Mouse (Mus musculus) spleen, adult 2 months (tissue): Measurements from ENCODE around the gene Prkag2. TPM values are rescaled to one million over a fixed set of nuclear protein-coding genes. Genes with fewer than 3 reads are reported as not detected.

ENCODE experiments used
- DNase-seq, 2 experiments: peaks; one replicate each; pipeline versions ENCODE4 v3.0.0 to v3.0.0-alpha.2; 2012 to 2021; ENCODE audit warnings: low spot score in 2 of 2, low read depth in 1 of 2
- H3K27ac ChIP-seq: fragments of 200-500 bp; 2 replicates; pipeline ENCODE4 v1.5.1; 2012; ENCODE audit warnings: low read length, inconsistent platforms; ENCODE audit not compliant: insufficient read depth
- H3K27me3 ChIP-seq: fragments of 200-500 bp; 2 replicates; pipeline ENCODE4 v1.6.1; 2012; ENCODE audit warnings: mild to moderate bottlenecking, moderate library complexity, low read length, inconsistent platforms; ENCODE audit not compliant: control insufficient read depth, insufficient read depth
- H3K36me3 ChIP-seq: fragments of 200-500 bp; 2 replicates; pipeline ENCODE4 v1.6.1; 2012; ENCODE audit warnings: mild to moderate bottlenecking, low read length, inconsistent platforms; ENCODE audit not compliant: control insufficient read depth, insufficient read depth
- H3K4me1 ChIP-seq: fragments of 200-500 bp; 2 replicates; pipeline ENCODE4 v1.6.1; 2011; ENCODE audit warnings: inconsistent platforms; ENCODE audit not compliant: control insufficient read depth, insufficient read depth, insufficient read length
- H3K4me3 ChIP-seq: fragments of 200-500 bp; 2 replicates; pipeline ENCODE4 v1.5.1; 2011; ENCODE audit warnings: mild to moderate bottlenecking, inconsistent platforms; ENCODE audit not compliant: insufficient read depth, insufficient read length; ENCODE audit errors: extremely low read depth
- CTCF ChIP-seq: fragments of 200-500 bp; IDR thresholded peaks from 2 replicates; pipeline ENCODE4 v1.5.1; 2011; ENCODE audit warnings: mild to moderate bottlenecking, inconsistent platforms; ENCODE audit not compliant: insufficient read depth, insufficient read length, insufficient replicate concordance; ENCODE audit errors: extremely low read depth
- POLR2A ChIP-seq: fragments of 200-500 bp; IDR thresholded peaks from 2 replicates; pipeline ENCODE4 v1.6.1; 2011; ENCODE audit warnings: low read depth, low read length, inconsistent platforms
- WGBS: fragments of 180-500 bp; shearing (Covaris S2); methylation state at CpG from one replicate; pipeline ENCODE4 v1.1.7; 2018; 5-methylcytosine and 5-hydroxymethylcytosine counted together
- polyA plus RNA-seq: library from polyadenylated mRNA; depleted of rRNA; stranded (reverse); fragments of >200 nt; gene quantifications from 2 replicates; pipeline ENCODE4 v1.2.3, GENCODE M21; 2012

Gene Prkag2
- polyA plus RNA-seq, 1 experiment, result 7.7 TPM

GRCm38 (mm10) chr5:24888874-24889591 lies 211.4 kb downstream of the Prkag2 start:
- Histone ChIP-seq H3K36me3 (peaks cover 17% of the 10 kb centered on the region), H3K27me3 (no peaks in the 10 kb centered on the region), H3K27ac (no peak overlapping the region), H3K4me1 (no peaks in the 10 kb centered on the region), H3K4me3 (no peak overlapping the region)
- no peak for DNase-seq
- no peak for TF ChIP-seq POLR2A
- TF ChIP-seq CTCF, result no peak
- 85% methylated on average over 11 of the region's 11 CpGs for WGBS

- no peak for DNase-seq
- H3K27ac ChIP-seq, result no peak overlapping the region
Observed at GRCm38 (mm10) chr5:24887271-24887670, 213.2 kb downstream of the Prkag2 start.

DNA sequence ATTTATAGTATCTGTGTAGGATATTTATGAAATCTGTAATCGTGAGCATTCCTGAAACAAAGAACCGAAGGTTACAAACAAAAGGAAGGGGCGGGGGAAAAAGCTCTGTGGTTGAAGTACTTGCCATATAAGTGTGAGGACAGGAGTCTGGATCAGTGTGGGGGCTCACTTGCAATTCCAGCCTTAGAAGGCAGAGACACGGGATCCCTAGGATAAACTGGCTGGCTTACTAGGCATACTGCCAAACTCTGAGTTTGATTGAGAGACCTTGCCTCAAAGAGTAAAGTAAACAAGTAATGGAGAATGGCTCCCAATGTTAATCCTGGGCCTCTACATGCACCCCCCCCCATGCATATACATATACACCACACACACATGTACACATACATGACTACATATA lies 221.7 kb downstream of the Prkag2 start:
- no peaks in the 10 kb centered on the region for H3K27me3 ChIP-seq
- no peak for DNase-seq
- H3K27ac ChIP-seq, result no peak overlapping the region
- WGBS, result 93% methylated on average over 4 of the region's 4 CpGs
- no peaks in the 10 kb centered on the region for H3K4me1 ChIP-seq
- H3K4me3 ChIP-seq, result no peak overlapping the region
- H3K36me3 ChIP-seq, result peaks cover 5% of the 10 kb centered on the region
- no peak for TF ChIP-seq POLR2A
- no peak for TF ChIP-seq CTCF

More at GRCm38 (mm10) chr5:24887271-24887670, 213.2 kb downstream of the Prkag2 start:
- WGBS, result 90% methylated on average over 8 of the region's 8 CpGs
- TF ChIP-seq CTCF, result no peak
- TF ChIP-seq POLR2A, result no peak
- Histone ChIP-seq H3K4me1 (no peaks in the 10 kb centered on the region), H3K4me3 (no peak overlapping the region), H3K27me3 (no peaks in the 10 kb centered on the region), H3K36me3 (peaks cover 17% of the 10 kb centered on the region)

DNA sequence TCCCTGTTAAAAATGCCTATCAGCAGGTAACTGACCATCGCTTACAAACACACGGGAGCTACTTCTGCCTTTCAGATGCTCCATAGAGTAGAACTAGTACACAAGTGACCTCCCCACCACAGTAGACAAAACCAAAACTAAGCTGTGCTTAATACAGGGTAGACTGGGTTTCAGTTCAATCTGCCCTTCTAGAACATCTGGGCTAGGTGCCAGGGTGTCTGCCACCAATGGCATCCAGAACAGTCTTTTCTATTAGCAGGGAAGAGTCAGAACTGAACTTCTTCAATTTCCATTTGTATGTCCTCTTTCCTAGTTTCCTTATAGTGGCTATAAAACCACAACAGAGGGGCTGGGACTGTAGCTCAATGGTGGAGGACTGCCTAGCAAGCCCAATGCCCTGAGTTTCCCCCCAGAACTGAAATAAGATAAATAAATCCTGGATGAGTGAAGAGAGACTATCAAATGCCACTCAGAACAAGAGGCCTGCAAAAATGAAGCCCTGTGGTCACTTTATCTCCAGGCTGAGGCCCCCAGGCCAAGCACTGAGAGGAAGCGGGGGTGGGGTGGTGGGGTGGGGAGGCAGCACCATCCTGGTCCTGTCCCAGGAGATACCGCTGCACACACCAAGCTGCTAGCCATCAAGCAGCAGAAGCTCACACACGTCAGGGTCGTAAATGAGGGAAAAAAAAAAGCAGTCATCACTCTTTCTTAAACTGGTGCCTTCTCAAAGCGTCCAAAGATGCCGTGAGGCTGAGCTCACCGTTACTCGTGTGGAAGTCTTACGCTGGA lies 222.4 kb downstream of the Prkag2 start:
- Histone ChIP-seq H3K27me3 (no peaks in the 10 kb centered on the region), H3K4me3 (no peak overlapping the region), H3K4me1 (no peaks in the 10 kb centered on the region), H3K36me3 (peaks cover 5% of the 10 kb centered on the region), H3K27ac (no peak overlapping the region)
- no peak for TF ChIP-seq POLR2A
- no peak for TF ChIP-seq CTCF
- WGBS, result 90% methylated on average over 11 of the region's 11 CpGs
- DNase-seq, result no peak

- H3K4me3 ChIP-seq, result no peak overlapping the region
- H3K27me3 ChIP-seq, result no peaks in the 10 kb centered on the region
- peaks cover 5% of the 10 kb centered on the region for H3K36me3 ChIP-seq
- DNase-seq, result no peak
- WGBS, result 91% methylated on average over 9 of the region's 9 CpGs
- no peak for TF ChIP-seq POLR2A
- no peak for TF ChIP-seq CTCF
- H3K4me1 ChIP-seq, result no peaks in the 10 kb centered on the region
- H3K27ac ChIP-seq, result no peak overlapping the region
Observed at GRCm38 (mm10) chr5:24876653-24877052, 223.8 kb downstream of the Prkag2 start.

GRCm38 (mm10) chr5:24874111-24874510 lies 226.3 kb downstream of the Prkag2 start:
- Histone ChIP-seq H3K36me3 (peaks cover 6% of the 10 kb centered on the region; the same call in 1 of the 2 replicates), H3K27me3 (no peaks in the 10 kb centered on the region), H3K4me1 (no peaks in the 10 kb centered on the region), H3K27ac (no peak overlapping the region), H3K4me3 (no peak overlapping the region)
- no peak for DNase-seq
- TF ChIP-seq CTCF (no peak), POLR2A (no peak)
- 93% methylated on average over 4 of the region's 4 CpGs for WGBS
